ENCODE assay signal across 18 mouse cellular contexts in genomic region chr1:190769748-190770147, GRCm38 (mm10).
A peak's percentile ranks its signal among the peaks of the same experiment; 100 is the strongest.
DNase-seq lines count a peak whose midpoint lies in the region; ATAC-seq and TF ChIP-seq lines count a peak whose summit lies in the region.
"Had no signal": no experiment of that assay in that cellular context is flagged by ENCODE, and none has a peak within 500 bp of the region (broad histone marks: within the 10 kb centered on the region; RNA-seq: fewer than 3 reads in every experiment).

No protein-coding gene starts in this region.

- no peaks in the 10 kb centered on the region for H3K9me3 ChIP-seq in hindbrain, postnatal 0 days (ENCODE audit: low read length)
- H3K9me3 ChIP-seq in hindbrain, embryonic 11.5 days (ENCODE audit: control insufficient read depth, low read length): no peaks in the 10 kb centered on the region
- H3K9me3 ChIP-seq in liver, embryonic 14.5 days (ENCODE audit: control insufficient read depth, low read length): no peaks in the 10 kb centered on the region
- 0 out of 2 replicates have a peak, but pooled peaks cover 5% of the 10 kb centered on the region for H3K9me3 ChIP-seq in liver, embryonic 12.5 days (replicated peaks)
- H3K9me3 ChIP-seq in MEL (replicated peaks; ENCODE audit: insufficient read depth, low read length): no peaks in the 10 kb centered on the region
- H3K9me3 ChIP-seq: G1E had no signal

- no peak overlapping the region for H3K4me3 ChIP-seq in hindbrain, postnatal 0 days (ENCODE audit: low read length)
- H3K4me3 ChIP-seq in hindbrain, embryonic 11.5 days (ENCODE audit: low read depth, low read length): no peak overlapping the region
- H3K4me3 ChIP-seq in liver, embryonic 14.5 days (ENCODE audit: insufficient read depth in 1 of 2, low read depth in 2 of 2, low read length in 2 of 2): no peak overlapping the region
- H3K4me3 ChIP-seq in liver, embryonic 12.5 days: no peak overlapping the region
- H3K4me3 ChIP-seq in MEL (ENCODE audit: control insufficient read depth in 1 of 2, insufficient read depth in 1 of 2, low read depth in 2 of 2, low read length in 2 of 2): no peak overlapping the region
- no peak overlapping the region for H3K4me3 ChIP-seq in cortical plate, adult 2 months (ENCODE audit: insufficient read depth, low read length)
- H3K4me3 ChIP-seq: embryonic facial prominence, embryonic 10.5 days; heart, adult 2 months; midbrain, embryonic 10.5 days had no signal

- TF ChIP-seq EP300 in liver, embryonic 14.5 days (IDR thresholded peaks at IDR 0.05; ENCODE audit: low read depth): no peak
- no peak for TF ChIP-seq EP300 in MEL (IDR thresholded peaks at IDR 0.05; ENCODE audit: low read depth in 1 of 2, low read length in 2 of 2)

- no peak overlapping the region for H3K9ac ChIP-seq in hindbrain, postnatal 0 days (replicated peaks; ENCODE audit: low read length)
- no peak overlapping the region for H3K9ac ChIP-seq in hindbrain, embryonic 11.5 days (ENCODE audit: low read depth, low read length)
- H3K9ac ChIP-seq in liver, embryonic 14.5 days (replicated peaks): no peak overlapping the region
- H3K9ac ChIP-seq in liver, embryonic 12.5 days: no peak overlapping the region
- H3K9ac ChIP-seq in MEL (ENCODE audit: control insufficient read depth, low read depth, low read length, poor library complexity, severe bottlenecking): no peak overlapping the region
- H3K9ac ChIP-seq: hindbrain, embryonic 14.5 days had no signal

- no peaks in the 10 kb centered on the region for H3K27me3 ChIP-seq in hindbrain, postnatal 0 days (ENCODE audit: insufficient read depth, low read length)
- no peaks in the 10 kb centered on the region for H3K27me3 ChIP-seq in hindbrain, embryonic 11.5 days (ENCODE audit: control insufficient read depth, insufficient read depth, low read length)
- no peaks in the 10 kb centered on the region for H3K27me3 ChIP-seq in liver, embryonic 14.5 days (ENCODE audit: control insufficient read depth, insufficient read depth, low read length)
- H3K27me3 ChIP-seq in liver, embryonic 12.5 days (replicated peaks): no peaks in the 10 kb centered on the region
- H3K27me3 ChIP-seq in MEL (ENCODE audit: control insufficient read depth in 1 of 2, insufficient read depth in 2 of 2, low read length in 2 of 2): no peaks in the 10 kb centered on the region

- H3K36me3 ChIP-seq in hindbrain, postnatal 0 days (ENCODE audit: insufficient read depth, low read length): no peaks in the 10 kb centered on the region; the same call in 1 of the 2 replicates
- no peaks in the 10 kb centered on the region for H3K36me3 ChIP-seq in hindbrain, embryonic 11.5 days (ENCODE audit: control insufficient read depth, insufficient read depth, low read length)
- H3K36me3 ChIP-seq in liver, embryonic 14.5 days (replicated peaks; ENCODE audit: control insufficient read depth, insufficient read depth, low read depth): no peaks in the 10 kb centered on the region
- peaks cover 3% of the 10 kb centered on the region; the same call in 1 of the 2 replicates for H3K36me3 ChIP-seq in liver, embryonic 12.5 days
- peaks cover 0 to 2% of the 10 kb centered on the region in 2 experiments; a peak in 1 of 4 replicates for H3K36me3 ChIP-seq in MEL (ENCODE audit: control insufficient read depth in 1 of 2, insufficient read depth in 2 of 2, low read length in 2 of 2)

- H3K4me2 ChIP-seq in hindbrain, postnatal 0 days (ENCODE audit: low read depth, low read length): no peak overlapping the region
- H3K4me2 ChIP-seq in hindbrain, embryonic 11.5 days (replicated peaks; ENCODE audit: low read depth, low read length): no peak overlapping the region
- H3K4me2 ChIP-seq in liver, embryonic 14.5 days (ENCODE audit: low read depth): no peak overlapping the region
- no peak overlapping the region for H3K4me2 ChIP-seq in liver, embryonic 12.5 days
- H3K4me2 ChIP-seq: hindbrain, embryonic 14.5 days had no signal

- no peaks in the 10 kb centered on the region for H3K79me2 ChIP-seq in MEL (ENCODE audit: control insufficient read depth, insufficient read depth, low read length, poor library complexity)

- WGBS in hindbrain, postnatal 0 days: 66% methylated on average over 7 of the region's 7 CpGs
- WGBS in hindbrain, embryonic 11.5 days: 86% methylated on average over 7 of the region's 7 CpGs
- WGBS in liver, embryonic 14.5 days (ENCODE audit: insufficient replicate concordance): 58% methylated on average over 7 of the region's 7 CpGs
- WGBS in liver, embryonic 12.5 days (ENCODE audit: insufficient replicate concordance): 73% methylated on average over 7 of the region's 7 CpGs

- peak; percentile 27 for TF ChIP-seq RAD21 in MEL (IDR thresholded peaks at IDR 0.05; ENCODE audit: low read depth, low read length)

- peak; percentile 47 for TF ChIP-seq CTCF in hindbrain, postnatal 0 days (IDR thresholded peaks at IDR 0.05; ENCODE audit: low read depth)
- peak; percentile 22 for TF ChIP-seq CTCF in liver, embryonic 14.5 days (IDR thresholded peaks at IDR 0.05; ENCODE audit: low read depth)
- peak in 2 of 3 experiments; percentile 19 to 22; a peak in 1 of 6 replicates for TF ChIP-seq CTCF in MEL (IDR thresholded peaks at IDR 0.05 in 2 of 3, conservative IDR thresholded peaks at IDR 0.05 in 1 of 3; ENCODE audit: control insufficient read depth in 1 of 3, insufficient read depth in 1 of 3, low read depth in 2 of 3, low read length in 3 of 3, poor library complexity in 1 of 3, severe bottlenecking in 1 of 3)
- peak; percentile 20; the same call in 1 of the 2 replicates for TF ChIP-seq CTCF in cortical plate, adult 2 months (IDR thresholded peaks at IDR 0.05; ENCODE audit: extremely low read depth, insufficient read depth, low read length)

- H3K27ac ChIP-seq in hindbrain, postnatal 0 days: no peak overlapping the region
- H3K27ac ChIP-seq in hindbrain, embryonic 11.5 days (ENCODE audit: low read depth, low read length): no peak overlapping the region
- no peak overlapping the region for H3K27ac ChIP-seq in liver, embryonic 14.5 days
- H3K27ac ChIP-seq in liver, embryonic 12.5 days: no peak overlapping the region
- no peak overlapping the region for H3K27ac ChIP-seq in MEL (ENCODE audit: control insufficient read depth, low read depth, low read length)
- H3K27ac ChIP-seq in cortical plate, adult 2 months (ENCODE audit: insufficient read depth, low read length): no peak overlapping the region
- H3K27ac ChIP-seq: embryonic facial prominence, embryonic 10.5 days; heart, adult 2 months; hindbrain, embryonic 14.5 days; midbrain, embryonic 10.5 days had no signal

- ATAC-seq in hindbrain, postnatal 0 days: no peak
- no peak for ATAC-seq in hindbrain, embryonic 11.5 days (ENCODE audit: low FRiP score)
- no peak for ATAC-seq in liver, embryonic 14.5 days (ENCODE audit: insufficient read depth)
- no peak for ATAC-seq in liver, embryonic 12.5 days
- ATAC-seq: activated CD4-positive, CD25-positive, alpha-beta regulatory T cell, adult 4 months had no signal

- H3K4me1 ChIP-seq in hindbrain, postnatal 0 days (ENCODE audit: insufficient read depth, low read length): no peaks in the 10 kb centered on the region
- H3K4me1 ChIP-seq in hindbrain, embryonic 11.5 days (replicated peaks; ENCODE audit: control insufficient read depth, insufficient read depth, low read length): no peaks in the 10 kb centered on the region
- peaks cover 0 to 6% of the 10 kb centered on the region in 2 experiments; a peak in 1 of 4 replicates for H3K4me1 ChIP-seq in liver, embryonic 14.5 days (replicated peaks; ENCODE audit: control insufficient read depth in 2 of 2, insufficient read depth in 2 of 2, low read length in 1 of 2)
- no peaks in the 10 kb centered on the region for H3K4me1 ChIP-seq in liver, embryonic 12.5 days
- H3K4me1 ChIP-seq in MEL (ENCODE audit: control insufficient read depth in 1 of 2, insufficient read depth in 2 of 2, low read length in 2 of 2): no peaks in the 10 kb centered on the region
- H3K4me1 ChIP-seq in cortical plate, adult 2 months (ENCODE audit: control insufficient read depth, insufficient read depth, low read length): no peaks in the 10 kb centered on the region
- H3K4me1 ChIP-seq: midbrain, embryonic 10.5 days had no signal

- no peak for TF ChIP-seq POLR2A in MEL (IDR thresholded peaks at IDR 0.05; ENCODE audit: control insufficient read depth in 1 of 2, insufficient read depth in 1 of 2, low read depth in 1 of 2, low read length in 2 of 2, poor library complexity in 1 of 2)
- TF ChIP-seq POLR2A in cortical plate, adult 2 months (IDR thresholded peaks at IDR 0.05; ENCODE audit: extremely low read depth, insufficient read depth, low read length): no peak

- DNase-seq in hindbrain, postnatal 0 days (ENCODE audit: low spot score): peak; percentile 31
- DNase-seq in hindbrain, embryonic 11.5 days (ENCODE audit: low spot score): no peak
- no peak for DNase-seq in liver, embryonic 14.5 days (ENCODE audit: low read depth in 3 of 3, low spot score in 3 of 3)
- no peak for DNase-seq in MEL (ENCODE audit: low read depth, low spot score)
- no peak for DNase-seq in cerebellum, adult 8-10 months
- DNase-seq: adrenal gland, postnatal 10 days; cerebellum, adult 9-10 months; gastrocnemius, postnatal 36 days; heart, adult 2 months; heart, postnatal 36 days; kidney, adult 9 months had no signal

TF ChIP-seq in MEL, 35 proteins besides CTCF, POLR2A, EP300 and RAD21:
- TF ChIP-seq CHD2 (IDR thresholded peaks at IDR 0.05; ENCODE audit: low read length) (no peak), POLR2AphosphoS5 (IDR thresholded peaks at IDR 0.05; ENCODE audit: borderline replicate concordance, low read depth, low read length) (no peak), ZNF384 (IDR thresholded peaks at IDR 0.05; ENCODE audit: low read depth, low read length) (no peak)
